Mouse (Mus musculus) thymus, adult 2 months (tissue): ENCODE results near the gene Mrpl48. TPM values are rescaled to one million over a fixed set of nuclear protein-coding genes. Genes with fewer than 3 reads are reported as not detected.

Experiments
- DNase-seq: peaks from one replicate; pipeline ENCODE4 v3.0.0; 2021
- H3K27ac ChIP-seq: fragments of 200-500 bp; 2 replicates; pipeline ENCODE4 v1.5.1; 2012; ENCODE audit warnings: low read length, control low read depth; ENCODE audit not compliant: control insufficient read depth, insufficient read depth
- H3K27me3 ChIP-seq: fragments of 200-500 bp; 2 replicates; pipeline ENCODE4 v1.6.1; 2012; ENCODE audit warnings: mild to moderate bottlenecking, low read length, moderate library complexity, mixed read lengths; ENCODE audit not compliant: control insufficient read depth, insufficient read depth
- H3K36me3 ChIP-seq: fragments of 200-500 bp; 2 replicates; pipeline ENCODE4 v1.6.1; 2012; ENCODE audit warnings: mild to moderate bottlenecking, low read length, moderate library complexity; ENCODE audit not compliant: control insufficient read depth, insufficient read depth
- H3K4me1 ChIP-seq: fragments of 200-500 bp; replicated peaks from 2 replicates; pipeline ENCODE4 v1.6.1; 2012; ENCODE audit warnings: low read length; ENCODE audit not compliant: control insufficient read depth, insufficient read depth
- H3K4me3 ChIP-seq: fragments of 200-500 bp; 2 replicates; pipeline ENCODE4 v1.5.1; 2012; ENCODE audit warnings: mild to moderate bottlenecking, low read length, control low read depth, moderate library complexity; ENCODE audit not compliant: control insufficient read depth, insufficient read depth
- CTCF ChIP-seq: fragments of 200-500 bp; IDR thresholded peaks from 2 replicates; pipeline ENCODE4 v1.5.1; 2012; ENCODE audit warnings: mild to moderate bottlenecking, control low read depth, low read length, moderate library complexity, borderline replicate concordance; ENCODE audit not compliant: control insufficient read depth, poor library complexity, insufficient read depth; ENCODE audit errors: extremely low read depth
- POLR2A ChIP-seq: fragments of 200-500 bp; IDR thresholded peaks from 2 replicates; pipeline ENCODE4 v1.6.1; 2012; ENCODE audit warnings: mild to moderate bottlenecking, low read length, control low read depth, moderate library complexity; ENCODE audit not compliant: control insufficient read depth, poor library complexity, insufficient read depth; ENCODE audit errors: extremely low read depth
- WGBS: fragments of 180-500 bp; shearing (Covaris S2); methylation state at CpG from one replicate; pipeline ENCODE4 v1.1.7; 2018; 5-methylcytosine and 5-hydroxymethylcytosine counted together
- polyA plus RNA-seq: library from polyadenylated mRNA; depleted of rRNA; stranded (reverse); fragments of >200 nt; gene quantifications from 2 replicates; pipeline ENCODE4 v1.2.3, GENCODE M21; 2012

Gene Mrpl48
- polyA plus RNA-seq, 1 experiment: 12.2 TPM

GRCm38 (mm10) chr7:100557241-100557640 is 50.9 kb downstream of the Mrpl48 start:
- H3K27me3 ChIP-seq: no peaks in the 10 kb centered on the region
- no peak overlapping the region for H3K4me3 ChIP-seq
- DNase-seq: no peak
- H3K4me1 ChIP-seq: no peaks in the 10 kb centered on the region
- no peak overlapping the region for H3K27ac ChIP-seq
- TF ChIP-seq CTCF (no peak), POLR2A (no peak)
- no peaks in the 10 kb centered on the region for H3K36me3 ChIP-seq
- 98% methylated on average over 5 of the region's 5 CpGs for WGBS

GRCm38 (mm10) chr7:100555431-100555951 is 52.6 kb downstream of the Mrpl48 start:
- Histone ChIP-seq H3K27ac (no peak overlapping the region), H3K36me3 (no peaks in the 10 kb centered on the region), H3K4me3 (no peak overlapping the region), H3K27me3 (no peaks in the 10 kb centered on the region), H3K4me1 (no peaks in the 10 kb centered on the region)
- 93% methylated on average over 13 of the region's 13 CpGs for WGBS
- DNase-seq: no peak
- no peak for TF ChIP-seq POLR2A
- no peak for TF ChIP-seq CTCF

GRCm38 (mm10) chr7:100554939-100555338 is 53.2 kb downstream of the Mrpl48 start:
- H3K36me3 ChIP-seq: no peaks in the 10 kb centered on the region
- no peak overlapping the region for H3K4me3 ChIP-seq
- no peak for DNase-seq
- H3K27me3 ChIP-seq: no peaks in the 10 kb centered on the region
- no peaks in the 10 kb centered on the region for H3K4me1 ChIP-seq
- H3K27ac ChIP-seq: no peak overlapping the region
- TF ChIP-seq CTCF (no peak), POLR2A (no peak)
- 97% methylated on average over 5 of the region's 5 CpGs for WGBS

- Histone ChIP-seq H3K27ac (no peak overlapping the region), H3K4me1 (no peaks in the 10 kb centered on the region), H3K4me3 (no peak overlapping the region), H3K36me3 (no peaks in the 10 kb centered on the region), H3K27me3 (no peaks in the 10 kb centered on the region)
- TF ChIP-seq CTCF: no peak
- TF ChIP-seq POLR2A: no peak
- WGBS: 86% methylated on average over 5 of the region's 5 CpGs
- DNase-seq: no peak
Observed at GRCm38 (mm10) chr7:100550338-100551007, 57.6 kb downstream of the Mrpl48 start.

- DNase-seq: no peak
- 92% methylated on average over 3 of the region's 3 CpGs for WGBS
- no peaks in the 10 kb centered on the region for H3K36me3 ChIP-seq
- H3K4me1 ChIP-seq: no peaks in the 10 kb centered on the region
- H3K4me3 ChIP-seq: no peak overlapping the region
- H3K27me3 ChIP-seq: no peaks in the 10 kb centered on the region
- TF ChIP-seq CTCF (no peak), POLR2A (no peak)
- H3K27ac ChIP-seq: no peak overlapping the region
Observed at GRCm38 (mm10) chr7:100549796-100550195, 58.3 kb downstream of the Mrpl48 start.

DNA sequence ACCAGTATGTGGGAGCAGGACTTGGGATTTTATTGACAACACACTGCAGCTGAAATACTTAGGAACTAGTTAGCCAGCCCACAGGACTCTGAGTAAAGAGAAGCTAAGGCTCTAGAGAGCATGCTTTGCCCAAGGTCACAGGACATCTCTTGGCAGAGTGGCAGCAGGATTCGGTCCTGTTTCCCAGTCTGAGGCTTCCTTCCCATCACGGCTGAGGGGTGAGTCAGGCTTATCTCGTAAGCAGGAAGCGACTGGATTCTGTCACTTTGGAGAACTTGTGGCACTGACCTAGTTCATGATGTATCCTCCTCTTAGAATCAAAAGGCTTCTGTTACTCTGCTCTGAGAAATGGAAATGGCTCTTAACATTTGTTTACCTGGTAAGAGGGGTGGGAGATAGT is 60.5 kb downstream of the Mrpl48 start:
- DNase-seq: no peak
- Histone ChIP-seq H3K27me3 (no peaks in the 10 kb centered on the region), H3K4me3 (no peak overlapping the region), H3K36me3 (no peaks in the 10 kb centered on the region), H3K27ac (no peak overlapping the region), H3K4me1 (no peaks in the 10 kb centered on the region)
- TF ChIP-seq POLR2A (no peak), CTCF (no peak)
- WGBS: 83% methylated on average over 4 of the region's 4 CpGs

GRCm38 (mm10) chr7:100544437-100544836 is 63.7 kb downstream of the Mrpl48 start:
- Histone ChIP-seq H3K27me3 (no peaks in the 10 kb centered on the region), H3K4me3 (no peak overlapping the region), H3K4me1 (no peaks in the 10 kb centered on the region), H3K27ac (no peak overlapping the region), H3K36me3 (peaks cover under 1% of the 10 kb centered on the region)
- no peak for DNase-seq
- TF ChIP-seq CTCF: no peak
- no peak for TF ChIP-seq POLR2A
- 81% methylated on average over 1 of the region's 1 CpGs for WGBS

GRCm38 (mm10) chr7:100539516-100539915 is 68.6 kb downstream of the Mrpl48 start:
- no peak overlapping the region for H3K4me3 ChIP-seq
- WGBS: 96% methylated on average over 9 of the region's 9 CpGs
- DNase-seq: no peak
- peaks cover 6% of the 10 kb centered on the region for H3K36me3 ChIP-seq
- peaks cover 2% of the 10 kb centered on the region for H3K4me1 ChIP-seq
- no peak overlapping the region for H3K27ac ChIP-seq
- no peaks in the 10 kb centered on the region for H3K27me3 ChIP-seq
- no peak for TF ChIP-seq POLR2A
- no peak for TF ChIP-seq CTCF
